Mouse (Mus musculus): Measurements from ENCODE around the gene Cenpv.

- TF ChIP-seq POLR2A (IDR thresholded peaks at IDR 0.05; ENCODE audit: borderline replicate concordance, extremely low read depth, low read depth, low read length) (no peak), CTCF (IDR thresholded peaks at IDR 0.05; ENCODE audit: insufficient read depth, low read length) (no peak)
Observed at GRCm38 (mm10) chr11:62539089-62539890, at the start of gene Cenpv.

All from lung, adult 2 months (tissue).